Mouse (Mus musculus): ENCODE measurements around the gene Cxcr1.
"Not testable (repeated sequence)": the region's sequence is repeated elsewhere in the genome, so short reads cannot be mapped to it uniquely, and the experiment has no call there.

Cxcr1 gene

DNA sequence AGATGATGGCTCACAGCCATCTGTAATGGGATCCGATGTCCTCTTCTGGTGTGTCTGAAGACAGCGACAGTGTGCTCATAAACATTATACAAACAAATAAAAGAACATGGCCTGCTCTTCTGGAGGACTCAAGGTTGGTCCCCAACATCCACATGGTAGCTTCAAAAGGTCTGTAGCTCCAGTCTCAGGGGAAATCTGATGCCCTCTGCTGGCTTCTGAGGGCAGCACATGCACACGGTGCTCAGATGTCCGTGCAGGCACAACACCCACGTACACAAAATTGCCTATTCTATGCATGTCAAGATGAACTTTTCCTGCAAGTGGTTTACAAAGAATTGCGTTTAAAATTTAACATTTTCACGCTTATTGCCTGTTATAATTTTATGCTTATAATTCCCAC, 1.5 kb upstream of the Cxcr1 start:
- peak; percentile 49 for DNase-seq (ENCODE audit: low read depth)

DNA sequence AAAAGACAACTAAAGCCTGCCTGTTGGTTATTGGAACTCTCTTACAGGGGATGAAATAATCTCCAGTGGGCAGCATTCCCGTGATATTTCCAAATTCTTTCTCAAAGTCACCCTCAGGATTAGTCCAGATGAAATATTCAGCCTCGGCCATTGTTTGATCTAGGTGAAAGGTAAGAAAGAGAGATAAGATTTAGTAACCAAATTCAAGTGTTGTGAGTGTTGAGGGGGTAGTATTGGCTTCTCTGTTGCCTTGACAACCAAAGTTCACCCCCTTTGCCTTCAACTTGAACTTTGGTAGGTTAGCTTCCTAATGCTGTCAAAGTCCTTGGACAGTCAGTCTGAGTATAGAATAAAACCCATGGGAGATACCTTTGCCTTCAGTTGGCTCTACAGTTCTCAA, 1.7 kb downstream of the Cxcr1 start:
- DNase-seq (ENCODE audit: low read depth) = no peak

DNA sequence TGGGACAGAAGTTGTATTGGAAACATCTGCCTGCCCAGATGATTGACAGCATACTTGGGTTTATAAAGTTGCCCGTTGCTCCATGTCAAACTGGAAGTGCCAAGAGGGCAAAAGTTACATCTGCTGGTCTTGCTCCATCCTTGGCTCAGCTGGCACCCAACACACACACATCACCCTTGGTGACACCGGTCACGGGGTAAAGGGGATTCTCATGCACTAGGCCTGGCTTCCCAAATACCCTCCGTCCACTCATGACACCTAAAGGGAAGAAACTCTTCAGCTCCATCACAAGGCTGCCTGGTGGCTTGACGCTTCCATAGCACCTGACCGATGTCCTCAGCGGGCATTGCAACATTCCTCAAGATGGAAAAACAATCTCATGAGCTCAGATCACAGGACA, 4.0 kb downstream of the Cxcr1 start:
- no peak for DNase-seq (ENCODE audit: low read depth)

DNA sequence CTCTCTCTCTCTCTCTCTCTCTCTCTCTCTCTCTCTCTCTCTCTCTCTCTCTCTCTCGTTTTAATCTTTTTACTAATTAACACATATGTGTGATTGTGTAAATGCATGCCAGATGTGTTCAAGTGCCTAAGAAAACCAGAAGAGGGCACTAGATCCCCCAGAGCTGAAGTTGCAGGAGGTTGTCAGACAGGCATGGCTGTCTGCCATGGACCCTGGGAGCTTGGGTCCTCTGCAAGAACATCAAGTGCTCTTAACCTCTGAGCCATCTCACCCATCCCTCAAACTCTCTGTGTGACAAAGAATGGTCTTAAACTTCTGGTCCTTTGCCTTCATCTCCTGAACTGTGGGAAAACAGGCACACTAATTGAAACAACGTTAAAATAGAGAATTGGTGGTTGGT, 11.4 kb downstream of the Cxcr1 start:
- DNase-seq (ENCODE audit: low read depth) = peak; percentile 34

DNA sequence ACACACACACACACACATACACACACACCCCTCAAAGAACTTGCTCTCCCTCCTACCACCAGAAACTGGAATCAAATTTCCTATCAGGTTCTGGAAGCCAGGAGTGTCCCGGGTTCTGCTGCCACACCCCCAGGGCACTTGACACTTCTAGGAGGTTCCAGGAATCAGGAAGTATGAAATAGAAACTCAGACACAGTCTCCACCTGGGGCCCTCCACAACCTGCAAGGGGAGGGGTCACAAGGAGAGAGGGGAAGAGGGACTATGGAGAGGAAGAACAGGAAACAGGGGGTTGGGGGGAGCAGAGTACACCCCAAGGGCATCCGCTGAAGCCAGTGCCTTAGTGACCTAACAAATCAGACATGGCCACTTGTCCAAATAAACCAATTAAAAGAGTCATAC, 13.0 kb downstream of the Cxcr1 start:
- DNase-seq (ENCODE audit: low read depth) = no peak

DNA sequence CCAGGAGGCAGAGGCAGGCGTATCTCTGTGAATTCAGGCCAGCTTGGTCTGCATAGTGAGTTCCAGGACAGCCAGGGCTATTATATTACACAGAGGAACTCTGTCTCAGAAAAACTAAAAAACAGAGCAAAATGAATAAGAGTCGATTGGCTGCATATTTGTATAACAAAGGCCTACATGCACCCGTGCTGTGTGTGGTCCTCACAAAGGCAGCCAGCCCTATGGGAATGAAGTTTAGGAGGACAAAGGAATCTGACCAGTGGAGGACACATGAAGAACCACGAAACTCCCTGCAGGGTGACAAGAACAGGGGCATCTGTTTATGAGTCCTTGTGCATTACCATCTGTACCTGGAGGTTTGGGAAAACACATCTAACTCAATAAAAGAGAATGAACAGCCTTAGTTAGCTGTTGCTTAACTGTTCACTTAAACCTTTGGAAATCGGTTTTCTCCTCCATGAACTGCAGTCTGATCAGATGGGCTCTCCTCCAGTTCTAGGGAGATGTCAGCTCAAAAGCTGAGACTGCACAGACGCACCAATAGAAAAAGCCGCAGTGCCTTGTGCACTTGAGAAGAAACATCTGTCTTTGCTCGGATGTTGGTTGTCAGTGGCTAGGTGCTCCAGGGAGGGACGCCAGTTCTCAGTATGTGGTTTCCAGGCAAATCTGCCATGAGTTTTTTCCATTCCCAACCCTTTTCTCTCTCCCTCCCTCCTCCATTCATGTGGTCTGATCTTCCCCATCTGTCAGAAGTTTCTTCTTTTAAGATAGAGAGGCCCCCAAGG, 14.6 kb downstream of the Cxcr1 start:
- peak; percentile 54 for DNase-seq (ENCODE audit: low read depth)

DNA sequence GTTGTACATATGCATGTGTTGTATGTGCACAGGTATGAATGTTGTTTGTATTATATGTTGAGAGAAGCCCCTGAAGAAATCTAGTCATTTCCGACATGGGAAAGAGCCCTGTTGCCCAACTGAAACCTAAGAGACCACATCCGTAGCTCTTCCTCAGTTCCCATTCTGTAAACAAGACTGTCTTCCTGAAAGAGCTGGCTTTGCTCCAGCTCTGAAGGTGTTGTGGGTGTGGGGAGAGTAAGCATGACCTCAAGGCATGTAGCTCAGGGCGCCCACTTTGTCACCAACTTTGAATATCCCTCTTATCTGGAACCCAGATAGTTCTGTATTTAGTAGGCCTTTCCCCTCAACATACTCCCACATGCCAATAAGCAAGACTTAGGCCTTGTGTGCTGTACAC, 15.8 kb downstream of the Cxcr1 start:
- no peak for DNase-seq (ENCODE audit: low read depth)

DNA sequence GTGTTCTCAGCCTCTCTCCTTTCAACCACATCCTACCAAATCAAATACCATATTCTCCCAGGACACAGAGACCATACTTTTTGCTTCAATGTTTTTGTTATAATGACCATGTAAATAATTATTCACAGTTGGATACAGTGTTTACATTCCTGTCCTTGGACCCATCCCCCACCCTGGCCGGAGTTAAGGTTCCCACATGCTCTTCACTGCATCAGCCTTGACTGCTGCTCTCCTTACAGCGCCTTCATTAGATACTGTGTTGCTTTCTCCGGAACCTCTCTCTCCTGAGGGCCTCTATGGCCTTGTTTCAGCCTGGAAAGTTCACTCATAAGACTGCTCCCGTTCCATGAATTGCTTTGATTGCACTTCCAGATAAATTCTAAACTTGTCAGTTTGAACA, 18.7 kb downstream of the Cxcr1 start:
- DNase-seq (ENCODE audit: low read depth) = no peak

DNA sequence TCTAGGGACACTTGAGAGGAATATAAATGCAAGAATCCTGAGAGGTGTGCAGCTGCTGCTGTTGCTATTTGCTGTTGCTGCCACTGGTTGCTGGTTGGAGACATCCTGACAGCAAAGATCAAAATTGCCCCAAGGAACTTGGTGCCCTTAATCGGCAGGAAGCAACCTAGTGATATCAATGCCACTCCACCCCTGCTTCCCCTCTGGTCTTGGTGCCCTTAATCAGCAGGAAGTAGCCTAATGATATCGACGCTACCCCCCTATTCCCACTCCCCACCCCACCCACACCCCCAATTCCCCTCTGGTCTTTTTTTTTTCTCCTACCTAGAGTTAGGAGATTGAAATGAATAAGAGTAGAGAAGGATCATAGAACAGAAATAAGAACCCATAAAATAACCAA, 21.7 kb downstream of the Cxcr1 start:
- no peak for DNase-seq (ENCODE audit: low read depth)

DNA sequence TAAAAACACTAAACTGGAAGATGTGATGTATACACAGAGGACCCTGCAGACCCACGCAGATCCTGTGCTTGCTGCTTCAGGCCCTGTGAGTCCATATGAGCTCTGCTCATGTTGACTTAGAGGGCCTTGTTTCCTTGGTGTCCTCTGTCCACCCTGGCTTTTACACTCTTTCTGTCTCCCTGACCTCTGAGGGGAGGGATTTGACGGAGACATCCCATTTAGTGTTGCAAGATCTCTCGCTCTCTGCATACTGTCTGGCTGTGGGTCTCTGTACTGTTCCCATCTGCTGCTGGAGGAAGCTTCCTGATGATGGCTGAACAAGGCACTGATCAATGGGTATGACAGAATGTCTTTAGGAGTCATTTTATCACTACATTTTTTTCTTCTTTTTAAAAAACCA, 24.7 kb downstream of the Cxcr1 start:
- no peak for DNase-seq (ENCODE audit: low read depth)

DNA sequence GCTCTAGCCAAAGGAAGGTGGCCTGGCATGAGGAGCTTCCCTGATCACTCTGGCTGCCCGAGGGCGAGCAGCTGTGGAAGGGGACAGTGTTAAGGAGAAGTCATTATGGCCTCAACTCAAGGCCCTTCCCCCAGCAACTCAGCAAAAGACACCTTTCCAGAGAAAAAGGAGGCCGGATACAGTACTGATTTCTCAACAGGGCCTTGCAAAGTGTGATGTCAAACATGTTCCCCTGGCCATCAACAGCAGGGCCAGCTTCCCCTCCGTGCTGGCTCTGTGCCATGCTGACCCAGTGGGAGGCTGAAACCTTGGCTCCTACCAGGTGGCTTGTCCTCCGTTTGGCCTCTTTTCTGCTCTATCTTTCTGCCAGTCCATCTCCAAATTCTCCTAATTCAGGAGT, 27.3 kb downstream of the Cxcr1 start:
- no peak for DNase-seq (ENCODE audit: low read depth)

DNA sequence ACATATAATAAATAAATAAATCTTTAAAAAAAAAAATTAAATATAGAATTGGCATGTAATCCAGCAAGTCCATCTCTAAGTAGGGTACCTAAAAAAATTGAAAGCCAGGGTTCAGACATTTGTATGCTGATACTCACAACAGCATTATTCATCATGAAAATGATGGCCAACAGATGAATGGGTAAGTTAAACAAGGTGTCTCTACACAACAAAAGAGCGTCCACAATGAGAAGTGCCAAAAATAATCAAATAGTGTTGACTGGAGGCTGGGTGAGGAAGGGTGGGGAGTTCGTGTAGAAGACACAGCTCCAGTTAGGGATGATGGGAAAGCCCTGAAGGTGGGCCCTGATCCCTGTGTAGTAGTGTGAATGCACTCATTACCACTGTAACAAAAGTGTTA, 34.4 kb downstream of the Cxcr1 start:
- DNase-seq (ENCODE audit: low read depth) = no peak

DNA sequence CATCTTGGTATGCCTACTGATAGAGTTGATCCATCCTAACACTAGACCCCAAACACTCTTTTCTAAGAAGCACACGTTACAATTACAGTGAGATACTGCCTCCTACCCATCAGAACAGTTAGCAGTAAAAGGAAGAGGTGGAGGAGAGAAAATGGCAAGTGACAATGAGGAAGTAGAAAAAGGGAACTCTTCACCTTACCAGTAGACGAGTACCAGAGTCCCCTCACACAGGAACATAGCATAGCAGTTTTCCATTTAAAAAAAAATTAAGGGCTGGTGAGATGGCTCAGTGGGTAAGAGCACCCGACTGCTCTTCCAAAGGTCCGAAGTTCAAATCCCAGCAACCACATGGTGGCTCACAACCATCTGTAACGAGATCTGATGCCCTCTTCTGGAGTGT, 34.8 kb downstream of the Cxcr1 start:
- not testable (repeated sequence) for DNase-seq (ENCODE audit: low read depth)

DNA sequence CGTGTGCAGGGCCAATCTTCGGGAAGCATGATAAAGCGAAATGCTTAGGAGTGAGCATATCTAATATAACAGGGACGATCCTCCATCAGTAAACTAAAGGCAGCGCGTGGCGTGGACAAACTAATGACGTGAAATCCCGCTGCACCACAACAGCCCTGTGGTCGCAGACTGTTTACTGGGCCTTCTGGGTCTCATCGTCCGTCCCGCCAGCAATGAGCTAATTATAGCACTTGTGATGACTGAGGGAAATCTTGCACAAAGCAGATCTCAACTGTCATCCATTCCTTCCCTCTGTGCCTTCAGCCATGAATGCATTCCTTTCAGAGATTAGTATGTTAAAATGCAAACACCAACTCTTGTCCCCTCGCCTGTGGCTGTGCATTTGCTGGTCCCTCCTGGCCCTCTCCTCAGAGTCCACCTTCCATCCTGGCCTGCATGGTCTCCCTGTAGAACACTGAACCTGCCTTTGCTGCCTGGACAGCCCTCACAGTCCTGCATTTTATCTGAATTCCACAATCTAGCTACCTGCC, 38.0 kb downstream of the Cxcr1 start:
- DNase-seq (ENCODE audit: low read depth) = no peak

DNA sequence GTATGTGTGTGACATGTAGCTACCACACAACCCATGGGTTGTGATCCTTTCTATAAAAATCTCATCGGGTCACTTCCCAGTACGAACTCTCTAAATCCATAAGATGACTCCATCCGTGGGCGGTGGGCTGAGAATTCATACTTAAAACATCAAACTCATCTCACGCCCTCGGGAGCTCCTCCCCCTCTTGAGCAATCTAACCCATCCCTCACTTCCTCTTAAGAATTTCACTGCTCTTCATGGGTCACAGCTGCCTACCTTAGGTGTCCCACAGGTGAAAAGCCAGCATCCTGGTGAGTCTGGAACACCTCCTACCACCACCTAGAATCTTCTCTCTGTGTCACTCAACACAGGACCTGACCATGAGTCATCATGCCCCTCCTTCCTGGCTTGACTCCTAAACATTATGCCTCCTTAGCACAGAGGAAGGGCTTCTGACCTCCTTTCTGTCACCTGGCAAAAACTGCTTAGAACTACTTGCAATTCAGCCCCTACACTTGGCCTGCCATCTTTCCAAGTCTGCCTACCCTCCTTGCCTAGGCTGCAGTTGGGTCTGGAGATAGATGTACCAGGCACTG, 38.9 kb downstream of the Cxcr1 start:
- DNase-seq (ENCODE audit: low read depth) = peak; percentile 35

DNA sequence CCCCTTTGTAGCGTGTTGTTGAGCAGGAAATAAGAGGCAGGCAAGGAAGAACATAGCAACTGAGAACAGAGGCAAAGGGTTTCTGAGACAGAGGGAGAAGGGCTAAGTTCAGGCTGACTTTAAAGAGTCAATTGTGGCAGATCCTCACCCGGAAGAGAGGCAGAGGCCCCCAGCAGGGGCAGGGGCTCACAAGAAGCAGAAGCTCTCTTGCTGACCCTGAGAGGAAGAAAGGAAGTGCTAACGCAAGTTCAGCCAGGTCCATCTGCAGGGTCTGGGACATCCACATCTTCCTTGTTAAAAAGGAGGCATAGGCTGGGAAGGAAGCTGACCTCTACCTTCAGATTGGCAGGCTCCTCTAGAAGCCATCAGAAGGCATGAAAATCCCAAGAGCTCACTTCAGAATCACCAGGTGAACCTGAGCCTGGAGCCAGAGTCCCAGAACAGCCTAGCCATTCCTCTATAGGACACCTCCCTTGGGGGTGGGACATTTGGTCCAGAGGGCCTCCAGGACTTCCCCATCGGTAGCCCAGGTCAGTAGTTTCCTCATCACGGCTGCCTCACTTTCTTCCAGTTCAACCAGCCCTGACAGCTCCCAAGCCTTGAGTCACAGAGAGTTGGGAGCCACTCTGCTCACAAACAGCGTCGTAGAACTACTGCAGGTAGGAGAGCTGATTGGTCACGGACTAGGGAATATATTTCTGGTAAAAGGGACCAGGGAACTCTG, 40.8 kb downstream of the Cxcr1 start, which contains the start of gene Cxcr2:
Cxcr2 (plus strand) TSS at position 529 of the 724 bp plus-strand sequence.
- no peak for DNase-seq (ENCODE audit: low read depth)

DNA sequence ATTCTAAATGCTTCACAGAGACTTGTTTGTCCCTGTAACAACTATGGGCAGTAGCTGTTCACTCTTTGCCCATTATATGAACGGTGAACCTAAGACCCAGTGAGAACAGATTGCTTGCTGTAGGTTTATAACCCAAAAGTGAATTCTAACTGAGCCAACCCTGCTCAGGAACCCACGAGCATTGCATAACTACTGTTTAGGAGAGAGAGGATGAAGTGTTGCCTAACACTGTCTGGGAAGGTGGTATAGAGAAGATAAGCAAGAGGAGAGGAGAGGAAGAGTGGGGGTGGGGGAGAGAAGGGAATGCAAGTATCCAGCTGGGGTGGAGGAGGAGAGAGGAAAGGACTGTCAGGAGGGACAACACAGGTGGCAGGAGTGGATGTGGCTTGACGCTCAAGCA, 43.3 kb downstream of the Cxcr1 start:
- DNase-seq (ENCODE audit: low read depth) = no peak

DNA sequence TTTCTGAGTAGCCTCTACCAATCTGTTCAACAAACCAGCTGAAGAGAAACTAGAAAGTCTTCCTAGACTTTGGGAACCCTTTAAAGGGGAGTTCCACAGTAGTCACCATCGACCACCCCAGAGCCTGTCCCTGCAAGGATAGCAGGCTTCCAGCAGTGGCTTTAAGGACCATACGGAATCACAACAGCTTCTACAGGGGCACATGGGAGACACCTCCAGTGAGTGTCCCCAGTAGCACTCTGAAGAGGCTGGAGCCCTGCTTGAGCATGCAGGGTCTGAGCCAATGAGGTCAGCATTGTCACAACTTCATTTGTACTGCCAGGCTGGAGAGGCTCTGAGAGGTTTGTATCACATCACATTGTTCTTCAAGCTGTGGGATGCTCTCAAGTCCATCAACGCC, 44.3 kb downstream of the Cxcr1 start:
- no peak for DNase-seq (ENCODE audit: low read depth)

DNA sequence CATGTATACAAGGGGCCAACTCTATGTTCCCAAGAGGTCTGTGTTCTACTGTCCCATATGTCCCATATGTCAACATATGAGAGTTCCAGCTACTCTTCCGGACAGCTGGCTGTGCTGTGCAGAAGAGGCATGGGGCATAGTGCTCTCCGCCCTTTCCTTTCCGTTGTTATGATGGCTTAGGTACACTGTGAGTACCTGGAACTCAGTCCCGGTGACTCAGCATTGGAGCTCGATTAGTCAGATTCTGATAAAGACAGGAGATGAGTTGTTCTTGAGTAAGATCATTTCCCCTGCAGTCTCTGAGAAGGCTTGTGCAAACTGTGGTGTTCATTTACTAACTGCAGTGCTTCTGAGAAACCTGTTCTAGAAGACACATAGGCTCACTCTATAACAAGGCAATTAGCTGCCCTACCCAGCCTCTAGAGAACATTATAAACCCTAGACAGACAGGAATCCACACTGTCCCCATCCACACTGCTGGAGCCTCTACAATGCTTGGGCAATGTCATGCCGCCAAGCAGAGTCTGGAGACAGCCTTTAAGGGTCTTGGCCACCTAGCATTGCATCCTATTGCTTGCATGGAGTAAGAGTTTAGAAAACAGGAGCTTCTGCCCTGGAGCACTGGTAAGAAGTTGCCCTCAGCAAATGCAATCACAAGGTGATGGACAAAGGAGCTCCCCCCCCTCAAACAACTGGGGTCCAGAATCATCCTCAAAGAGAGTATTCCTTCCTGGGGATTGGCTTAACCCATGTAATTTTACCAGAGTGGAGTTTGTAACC, 45.1 kb downstream of the Cxcr1 start:
- DNase-seq (ENCODE audit: low read depth) = peak; percentile 28

Measured in NIH3T3 (cell line).